8 mouse cellular contexts compared by ENCODE assay signal in genomic region chr15:60823870-60824709, GRCm38 (mm10). TPM values are rescaled to one million over a fixed set of nuclear protein-coding genes. Genes with fewer than 3 reads are reported as not detected.
A peak's percentile ranks its signal among the peaks of the same experiment; 100 is the strongest.
DNase-seq lines count a peak whose midpoint lies in the region; ATAC-seq and TF ChIP-seq lines count a peak whose summit lies in the region.

No protein-coding gene starts in this region.

- peak overlapping the region; percentile 41 for H3K9ac ChIP-seq in CH12.LX (ENCODE audit: insufficient read depth, low read depth)
- peak overlapping the region; percentile 68 for H3K9ac ChIP-seq in forebrain, embryonic 12.5 days
- H3K9ac ChIP-seq in hindbrain, embryonic 11.5 days (ENCODE audit: low read depth, low read length), result peak overlapping the region; percentile 61

- WGBS in forebrain, embryonic 12.5 days, result under 1% methylated on average over 42 of the region's 45 CpGs
- under 1% methylated on average over 45 of the region's 45 CpGs for WGBS in hindbrain, embryonic 11.5 days
- WGBS in spleen, adult 2 months, result 1% methylated on average over 43 of the region's 45 CpGs

- DNase-seq in CH12.LX (ENCODE audit: extremely low read depth), result no peak
- DNase-seq in adrenal gland, postnatal 14 days, result peak; percentile 40
- peak; percentile 59 for DNase-seq in hindbrain, embryonic 11.5 days (ENCODE audit: low spot score)
- DNase-seq in layer of hippocampus, postnatal 36 days, result peak; percentile 18 to 21
- peak in 1 of 2 experiments; percentile 42 for DNase-seq in spleen, adult 2 months (ENCODE audit: low read depth in 1 of 2, low spot score in 2 of 2)

- no peak overlapping the region for H3K27ac ChIP-seq in CH12.LX (ENCODE audit: insufficient read depth, low read depth)
- peak overlapping the region; percentile 66 for H3K27ac ChIP-seq in forebrain, embryonic 12.5 days
- 0 out of 2 replicates have a peak overlapping the region, but pooled peaks have one; percentile 30 for H3K27ac ChIP-seq in hindbrain, embryonic 11.5 days (ENCODE audit: low read depth, low read length)
- H3K27ac ChIP-seq in spleen, adult 2 months (ENCODE audit: insufficient read depth, low read length), result peak overlapping the region; percentile 88

- TF ChIP-seq EP300 in CH12.LX (IDR thresholded peaks at IDR 0.05; ENCODE audit: low read length), result no peak

- no peak for TF ChIP-seq POLR2A in CH12.LX (IDR thresholded peaks at IDR 0.05; ENCODE audit: low read depth, low read length)
- TF ChIP-seq POLR2A in spleen, adult 2 months (IDR thresholded peaks at IDR 0.05; ENCODE audit: low read depth, low read length), result no peak

- no peaks in the 10 kb centered on the region for H3K27me3 ChIP-seq in CH12.LX (replicated peaks)
- H3K27me3 ChIP-seq in forebrain, embryonic 12.5 days, result peaks cover 5% of the 10 kb centered on the region; the same call in 1 of the 2 replicates
- no peaks in the 10 kb centered on the region for H3K27me3 ChIP-seq in hindbrain, embryonic 11.5 days (ENCODE audit: control insufficient read depth, insufficient read depth, low read length)
- H3K27me3 ChIP-seq in megakaryocyte, embryonic 14.5 days (replicated peaks), result peaks cover 16% of the 10 kb centered on the region
- H3K27me3 ChIP-seq in spleen, adult 2 months (ENCODE audit: control insufficient read depth, insufficient read depth, low read length), result no peaks in the 10 kb centered on the region

- no peaks in the 10 kb centered on the region for H3K79me2 ChIP-seq in CH12.LX (replicated peaks; ENCODE audit: control insufficient read depth, extremely low read depth, insufficient read depth, poor library complexity, severe bottlenecking)

- peaks cover 16% of the 10 kb centered on the region for H3K9me3 ChIP-seq in CH12.LX (replicated peaks; ENCODE audit: low read length)
- no peaks in the 10 kb centered on the region for H3K9me3 ChIP-seq in forebrain, embryonic 12.5 days
- H3K9me3 ChIP-seq in hindbrain, embryonic 11.5 days (ENCODE audit: control insufficient read depth, low read length), result no peaks in the 10 kb centered on the region
- H3K9me3 ChIP-seq in megakaryocyte, embryonic 14.5 days, result 0 out of 2 replicates have a peak, but pooled peaks cover 5% of the 10 kb centered on the region

- H3K4me2 ChIP-seq in CH12.LX (ENCODE audit: insufficient read depth, low read depth, poor library complexity, severe bottlenecking), result peak overlapping the region; percentile 52
- peak overlapping the region; percentile 98 for H3K4me2 ChIP-seq in forebrain, embryonic 12.5 days
- H3K4me2 ChIP-seq in hindbrain, embryonic 11.5 days (replicated peaks; ENCODE audit: low read depth, low read length), result peak overlapping the region; percentile 99

- no peak for TF ChIP-seq RAD21 in CH12.LX (IDR thresholded peaks at IDR 0.05; ENCODE audit: low read depth, low read length)

- peak overlapping the region; percentile 28 to 74 (median 62) for H3K4me3 ChIP-seq in CH12.LX (replicated peaks in 1 of 3; ENCODE audit: low read depth in 2 of 3, low read length in 2 of 3, poor library complexity in 1 of 3)
- peak overlapping the region; percentile 64 for H3K4me3 ChIP-seq in forebrain, embryonic 12.5 days (replicated peaks)
- H3K4me3 ChIP-seq in hindbrain, embryonic 11.5 days (ENCODE audit: low read depth, low read length), result peak overlapping the region; percentile 65
- peak overlapping the region; percentile 97 for H3K4me3 ChIP-seq in megakaryocyte, embryonic 14.5 days (replicated peaks)
- peak overlapping the region; percentile 89 for H3K4me3 ChIP-seq in spleen, adult 2 months (ENCODE audit: extremely low read depth, insufficient read depth, insufficient read length)

- no peak for TF ChIP-seq CTCF in CH12.LX (conservative IDR thresholded peaks at IDR 0.05 in 1 of 2, IDR thresholded peaks at IDR 0.05 in 1 of 2; ENCODE audit: low read depth in 2 of 2, low read length in 2 of 2)
- TF ChIP-seq CTCF in spleen, adult 2 months (IDR thresholded peaks at IDR 0.05; ENCODE audit: extremely low read depth, insufficient read depth, insufficient read length, insufficient replicate concordance), result no peak

- in situ Hi-C loops in CH12.LX (cut with MboI; ENCODE audit: low pct_ligation_motif_present, low pct_unique_long_range_greater_than_20kb, low sequenced_read_pairs), result no loop called here

- dilution Hi-C loops in CH12.LX (cut with MboI; ENCODE audit: extremely low pct_ligation_motif_present, extremely low pct_unique_long_range_greater_than_20kb, low sequenced_read_pairs), result no loop called here

- peaks cover 0 to 9% of the 10 kb centered on the region in 2 experiments for H3K36me3 ChIP-seq in CH12.LX (replicated peaks in 1 of 2; ENCODE audit: control insufficient read depth in 1 of 2, insufficient read depth in 1 of 2, low read length in 1 of 2)
- peaks cover 6% of the 10 kb centered on the region for H3K36me3 ChIP-seq in forebrain, embryonic 12.5 days (replicated peaks)
- H3K36me3 ChIP-seq in hindbrain, embryonic 11.5 days (ENCODE audit: control insufficient read depth, insufficient read depth, low read length), result no peaks in the 10 kb centered on the region
- H3K36me3 ChIP-seq in megakaryocyte, embryonic 14.5 days (replicated peaks; ENCODE audit: low read length), result peaks cover 24% of the 10 kb centered on the region
- H3K36me3 ChIP-seq in spleen, adult 2 months (ENCODE audit: control insufficient read depth, insufficient read depth, low read length), result no peaks in the 10 kb centered on the region

- ATAC-seq in forebrain, embryonic 12.5 days (ENCODE audit: low FRiP score), result peak; percentile 45
- peak; percentile 30 for ATAC-seq in hindbrain, embryonic 11.5 days (ENCODE audit: low FRiP score)
- ATAC-seq in erythroid progenitor cell, adult 5-6 weeks (replicated peaks; ENCODE audit: low FRiP score, poor library complexity, severe bottlenecking), result no peak; the same call in 1 of the 2 replicates

- H3K4me1 ChIP-seq in CH12.LX (ENCODE audit: control insufficient read depth in 1 of 2, insufficient read depth in 2 of 2), result peaks cover 0 to 18% of the 10 kb centered on the region in 2 experiments; a peak in 2 of 4 replicates
- H3K4me1 ChIP-seq in forebrain, embryonic 12.5 days, result peaks cover 23% of the 10 kb centered on the region
- H3K4me1 ChIP-seq in hindbrain, embryonic 11.5 days (replicated peaks; ENCODE audit: control insufficient read depth, insufficient read depth, low read length), result 0 out of 2 replicates have a peak, but pooled peaks cover 2% of the 10 kb centered on the region
- peaks cover 41% of the 10 kb centered on the region for H3K4me1 ChIP-seq in megakaryocyte, embryonic 14.5 days
- peaks cover 4% of the 10 kb centered on the region; the same call in 1 of the 2 replicates for H3K4me1 ChIP-seq in spleen, adult 2 months (ENCODE audit: control insufficient read depth, insufficient read depth, insufficient read length)

TF ChIP-seq in CH12.LX, 34 proteins besides CTCF, POLR2A, EP300 and RAD21:
- TF ChIP-seq TCF12 (IDR thresholded peaks at IDR 0.05; ENCODE audit: low read depth, low read length) (no peak), IRF4 (IDR thresholded peaks at IDR 0.05; ENCODE audit: low read depth, low read length) (no peak), JUND (conservative IDR thresholded peaks at IDR 0.05; ENCODE audit: low read depth, low read length) (no peak), NRF1 (IDR thresholded peaks at IDR 0.05; ENCODE audit: low read depth, low read length) (no peak), MAFK (IDR thresholded peaks at IDR 0.05; ENCODE audit: insufficient replicate concordance, low read length) (no peak), CHD1 (IDR thresholded peaks at IDR 0.05; ENCODE audit: low read depth, low read length) (no peak), ZKSCAN1 (IDR thresholded peaks at IDR 0.05; ENCODE audit: borderline replicate concordance, low read depth, low read length) (no peak), HCFC1 (IDR thresholded peaks at IDR 0.05; ENCODE audit: low read depth, low read length) (no peak), MAZ (IDR thresholded peaks at IDR 0.05; ENCODE audit: low read depth, low read length) (no peak), KAT2A (IDR thresholded peaks at IDR 0.05; ENCODE audit: insufficient replicate concordance, low read length) (no peak), RCOR1 (conservative IDR thresholded peaks at IDR 0.05; ENCODE audit: low read depth, low read length) (no peak), SIN3A (IDR thresholded peaks at IDR 0.05; ENCODE audit: low read length) (no peak), E2F4 (IDR thresholded peaks at IDR 0.05; ENCODE audit: insufficient replicate concordance, low read depth, low read length) (no peak), MAX (IDR thresholded peaks at IDR 0.05; ENCODE audit: low read length) (no peak), TBP (conservative IDR thresholded peaks at IDR 0.05; ENCODE audit: low read depth, low read length) (no peak), ZMIZ1 (IDR thresholded peaks at IDR 0.05; ENCODE audit: low read depth, low read length) (no peak), USF1 (IDR thresholded peaks at IDR 0.05; ENCODE audit: low read depth, low read length) (no peak)

RNA-seq across cellular contexts. Expression of gene Fam84b, which starts 29.5 kb away (rescaled TPM):
- total RNA-seq in CH12.LX (2012; rRNA removed) (1.9 and 3.0 TPM in 2 replicates), CH12.LX (2014; rRNA removed) (0.51 and 0.53 TPM in 2 replicates)
- 0.52 and 0.76 TPM in 2 replicates for polyA plus RNA-seq in CH12.LX (2012; ENCODE audit: insufficient read length, low read depth)
- 16.7 and 18.7 TPM in 2 replicates for total RNA-seq in adrenal gland, postnatal 14 days (2021)
- polyA plus RNA-seq in forebrain, embryonic 12.5 days (2016; fragmentation: Nextera tagmentation; extraction: Ambion mirVana), result 14.1 and 19.7 TPM in 2 replicates
- 11.8 and 15.8 TPM in 2 replicates for polyA plus RNA-seq in hindbrain, embryonic 11.5 days (2014; fragmentation: Nextera tagmentation; extraction: Ambion mirVana)
- 10 to 100 TPM; 13.8 to 15.1 TPM for total RNA-seq in layer of hippocampus, postnatal 36 days (2021)
- polyA plus RNA-seq in megakaryocyte, embryonic 14.5 days (2012; ENCODE audit: insufficient read depth, low replicate concordance), result 0.77 and 1.1 TPM in 2 replicates
- polyA plus RNA-seq in spleen, adult 2 months (2012; rRNA removed), result 2.5 and 3.4 TPM in 2 replicates
- total RNA-seq in erythroid progenitor cell, adult 5-6 weeks (2015; ENCODE audit: low replicate concordance), result 1.4 TPM in 1 of 2 replicates, not detected in the other
- total RNA-seq in erythroid progenitor cell, adult 5-6 weeks (2017; ENCODE audit: low replicate concordance), result 0.61 and 0.77 TPM in 2 replicates
